Mouse (Mus musculus): Measurements from ENCODE around the gene Mink1.
A peak's percentile ranks its signal among the peaks of the same experiment; 100 is the strongest.

Mink1 gene

DNA sequence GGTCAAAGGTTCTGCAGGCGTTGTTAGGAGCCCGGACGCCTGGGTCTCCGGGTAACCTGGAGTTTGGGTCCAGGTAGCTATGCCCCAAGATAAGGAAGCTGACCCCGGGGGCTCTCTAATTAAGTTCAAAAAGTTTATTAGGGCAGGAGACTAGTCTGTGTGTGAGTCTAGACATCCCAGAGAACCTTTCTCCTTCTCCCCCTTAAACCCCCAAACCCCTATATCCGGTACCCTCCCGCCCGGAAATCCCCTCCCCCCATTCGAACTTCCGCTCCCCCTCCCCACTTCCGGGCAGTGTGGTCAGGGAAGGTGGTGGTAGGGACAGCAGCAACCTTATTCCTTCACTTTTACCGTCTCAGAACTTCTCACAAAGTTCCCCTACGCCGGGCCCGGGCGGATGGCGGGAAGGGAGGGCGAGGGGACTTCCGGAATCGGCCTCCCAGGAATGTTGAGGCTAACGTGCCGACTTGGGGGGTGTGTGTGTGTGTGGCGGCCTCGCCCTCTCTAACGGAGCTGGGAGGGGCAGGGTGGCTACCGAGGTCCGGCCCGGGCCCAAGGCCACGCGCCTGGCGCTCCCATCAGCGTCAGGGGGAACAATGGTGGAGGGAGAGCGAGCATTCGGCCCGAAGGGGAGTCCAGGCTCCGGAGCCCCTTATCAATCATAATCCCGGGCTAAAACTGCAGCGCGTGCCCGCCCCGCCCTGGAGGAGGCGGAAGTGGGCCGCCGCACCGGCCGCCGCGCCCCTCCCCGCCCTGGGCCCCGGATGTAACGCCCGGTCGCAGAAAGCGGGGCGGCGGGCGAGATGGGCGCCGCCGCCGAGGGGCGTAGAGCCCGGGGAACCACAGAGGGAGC, 90.9 kb downstream of the Mink1 start:
- peak; percentile 54 for DNase-seq (ENCODE audit: low spot score)

- DNase-seq (ENCODE audit: low spot score), result peak; percentile 68
Measured at GRCm38 (mm10) chr11:70654198-70654922, 91.7 kb downstream of the Mink1 start, which contains the start of gene Pfn1. Pfn1 (minus strand) TSS chr11:70654644.

- peak; percentile 75 for DNase-seq (ENCODE audit: low spot score)
Measured at GRCm38 (mm10) chr11:70654923-70655570, 92.4 kb downstream of the Mink1 start.

DNA sequence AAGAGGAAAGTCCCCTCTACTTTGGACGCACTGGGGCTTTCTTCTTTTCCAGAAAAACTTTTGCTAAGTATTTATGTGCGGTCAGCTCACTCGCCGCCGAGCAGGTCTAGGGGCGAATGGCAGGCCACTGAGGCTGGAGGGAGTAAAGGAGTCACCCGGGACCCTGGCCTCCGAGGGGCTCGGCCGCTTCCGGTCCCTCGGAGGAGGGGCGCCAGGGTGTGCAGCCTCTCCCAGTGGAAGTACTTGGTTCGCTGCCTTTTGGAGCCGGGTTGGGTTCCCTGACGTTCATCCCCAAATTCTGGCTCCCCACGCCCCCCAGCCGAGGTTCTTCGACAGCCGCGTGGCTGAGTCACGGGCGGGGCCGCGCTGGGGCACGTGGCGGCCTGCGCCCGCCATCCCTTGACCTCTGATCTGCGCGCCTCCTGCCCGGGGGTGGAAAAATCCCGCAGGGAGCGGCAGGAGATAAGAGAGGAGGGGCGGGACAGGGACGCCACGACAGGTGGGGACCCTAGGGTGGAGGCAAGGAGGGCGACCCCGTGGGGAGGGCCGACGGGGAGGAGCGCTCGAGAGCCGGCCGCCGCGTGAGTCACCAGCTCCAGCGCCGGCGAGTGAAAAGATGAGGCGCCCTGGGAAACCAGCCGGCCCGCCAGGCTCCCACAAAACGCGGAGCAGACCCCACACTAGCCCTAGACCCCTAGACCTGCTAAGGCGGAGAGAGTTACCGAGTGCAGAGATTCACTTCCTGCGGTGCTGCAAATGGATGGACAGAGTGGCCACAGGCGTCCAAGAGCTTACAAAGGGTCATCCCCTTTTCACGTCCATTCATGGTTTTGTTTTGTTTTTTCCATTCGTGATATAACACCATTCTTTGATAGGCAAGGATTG, 93.1 kb downstream of the Mink1 start:
- DNase-seq (ENCODE audit: low spot score), result no peak

DNA sequence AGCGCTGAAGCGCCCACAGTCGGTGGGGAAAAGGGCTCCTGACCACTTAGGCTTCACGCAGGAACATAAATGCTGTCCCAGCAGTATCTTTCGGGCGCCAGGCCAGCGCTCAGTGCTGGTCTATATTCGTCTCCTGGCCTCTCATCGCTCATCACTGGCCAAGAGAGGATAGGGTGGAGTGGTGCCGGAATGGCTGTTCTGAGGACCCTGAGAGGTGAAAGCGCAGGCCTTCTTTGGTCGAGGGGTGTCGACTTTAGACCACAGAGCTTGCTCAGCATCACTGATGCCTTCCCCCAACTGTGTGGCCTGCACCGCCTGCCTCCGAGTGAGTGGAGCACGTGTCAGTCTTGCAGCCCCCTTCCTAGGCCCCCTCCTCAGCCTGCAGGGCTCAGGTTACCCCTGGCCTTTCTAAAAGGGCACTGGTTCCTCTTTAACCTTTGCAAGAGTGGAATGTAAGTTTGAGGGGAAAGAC, 93.8 kb downstream of the Mink1 start:
- DNase-seq (ENCODE audit: low spot score), result no peak

- DNase-seq (ENCODE audit: low spot score), result no peak
Measured at GRCm38 (mm10) chr11:70656964-70657363, 94.3 kb downstream of the Mink1 start, which contains the start of gene Eno3. Eno3 (plus strand) TSS chr11:70657202.

DNA sequence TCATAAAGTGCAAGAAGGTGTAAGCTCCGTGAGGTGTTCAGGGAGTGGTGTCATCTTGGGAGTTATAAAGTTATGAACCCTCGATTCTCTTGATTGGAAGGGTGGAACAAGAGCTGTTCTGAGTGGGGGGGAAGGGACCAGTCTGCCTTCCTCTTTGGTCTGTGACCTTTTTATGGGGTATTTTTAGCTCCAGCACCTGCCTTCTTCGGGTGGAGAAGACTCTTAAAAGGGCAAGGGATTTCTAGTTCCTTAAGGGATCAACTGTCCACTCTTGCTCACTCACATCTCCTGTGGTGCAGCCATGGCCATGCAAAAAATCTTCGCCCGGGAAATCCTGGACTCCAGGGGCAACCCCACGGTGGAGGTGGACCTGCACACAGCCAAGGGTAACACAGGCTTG, 94.9 kb downstream of the Mink1 start:
- DNase-seq (ENCODE audit: low spot score), result no peak

DNA sequence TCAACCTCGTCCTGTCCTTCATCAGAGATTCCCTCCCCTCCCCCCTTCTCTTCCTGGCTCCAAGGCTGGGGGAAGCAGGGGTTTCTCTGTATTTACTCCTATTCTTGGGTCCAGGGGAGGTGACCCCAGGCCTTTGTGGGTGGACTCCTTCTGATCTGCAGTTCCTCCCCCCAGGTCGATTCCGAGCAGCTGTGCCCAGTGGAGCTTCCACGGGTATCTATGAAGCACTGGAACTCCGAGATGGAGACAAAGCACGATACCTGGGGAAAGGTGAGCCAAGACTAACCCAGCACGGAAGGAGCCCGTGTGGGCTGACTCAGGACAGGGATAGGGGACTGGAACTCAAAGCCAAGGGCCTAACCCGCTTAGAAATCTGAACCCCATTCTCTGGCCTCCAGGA, 95.3 kb downstream of the Mink1 start:
- no peak for DNase-seq (ENCODE audit: low spot score)

GRCm38 (mm10) chr11:70658521-70658920, 95.8 kb downstream of the Mink1 start:
- DNase-seq (ENCODE audit: low spot score), result no peak

GRCm38 (mm10) chr11:70658942-70659341, 96.3 kb downstream of the Mink1 start:
- DNase-seq (ENCODE audit: low spot score), result no peak

GRCm38 (mm10) chr11:70660571-70660970, 97.9 kb downstream of the Mink1 start:
- no peak for DNase-seq (ENCODE audit: low spot score)

DNA sequence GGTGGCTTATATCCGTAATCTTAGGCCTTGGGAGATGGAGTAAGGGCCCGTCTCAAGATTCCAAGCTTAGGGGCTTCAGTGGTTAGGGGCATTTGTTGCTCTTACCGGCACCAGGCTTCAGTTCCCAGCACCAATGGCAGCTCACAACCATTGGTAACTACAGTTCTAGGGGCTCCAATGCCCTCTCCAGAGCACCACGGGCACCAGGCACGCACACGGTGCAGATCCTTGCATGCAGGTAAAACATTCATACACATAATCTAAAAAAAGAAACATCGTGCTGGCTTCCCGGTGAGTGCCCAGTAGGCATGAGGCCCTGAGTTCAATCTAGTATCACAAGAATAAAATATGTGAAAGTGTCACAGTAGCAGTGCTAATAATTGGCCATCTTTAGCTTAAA, 100.4 kb downstream of the Mink1 start:
- DNase-seq (ENCODE audit: low spot score), result no peak

GRCm38 (mm10) chr11:70663957-70664356, 101.3 kb downstream of the Mink1 start:
- DNase-seq (ENCODE audit: low spot score), result no peak

Data from layer of hippocampus, adult 11-12 months (tissue).